Mouse (Mus musculus): Measurements from ENCODE around the gene Chd1.

DNA sequence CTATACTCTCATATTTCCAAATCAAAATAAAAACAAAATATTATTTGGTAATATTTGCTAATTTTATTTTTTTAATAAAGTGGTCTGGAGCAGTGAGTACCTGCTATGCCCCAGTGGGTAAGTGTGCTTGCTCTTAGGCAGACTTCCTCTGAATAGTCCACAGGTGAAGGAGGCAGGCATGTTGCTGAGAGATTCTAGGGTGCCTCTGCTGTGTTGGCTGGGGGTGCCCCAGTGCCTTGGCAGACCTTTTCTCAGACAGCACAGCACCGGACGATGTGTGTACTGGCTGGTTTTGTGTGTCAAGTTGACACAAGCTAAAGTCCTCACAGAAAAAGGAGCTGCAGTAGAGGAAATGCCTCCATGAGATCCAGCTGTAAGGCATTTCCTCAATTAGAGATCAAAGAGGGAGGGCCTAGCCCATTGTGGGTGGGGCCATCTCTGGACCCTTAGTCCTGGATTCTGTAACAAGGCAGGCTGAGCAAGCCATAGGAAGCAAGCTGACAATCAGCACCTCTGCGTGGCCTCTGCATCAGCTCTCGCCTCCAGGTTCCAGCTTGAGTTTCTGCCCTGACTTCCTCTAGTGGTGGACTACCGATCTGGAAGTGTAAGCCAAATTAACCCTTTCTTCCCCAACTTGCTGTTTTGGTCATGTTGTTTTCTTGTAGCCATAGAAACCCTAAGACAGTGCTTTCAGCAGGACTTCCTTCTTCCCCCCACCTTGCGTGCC, 47.7 kb upstream of the Chd1 start:
- TF ChIP-seq CTCF (IDR thresholded peaks at IDR 0.05; ENCODE audit: low read depth, low read length): no peak
- no peak for TF ChIP-seq POLR2A (IDR thresholded peaks at IDR 0.05; ENCODE audit: extremely low read depth, insufficient read depth, low read length)

Data from liver, adult 2 months (tissue).